Mouse (Mus musculus) embryonic facial prominence, embryonic 10.5 days (tissue): Measurements from ENCODE around the gene Kif17. TPM values are rescaled to one million over a fixed set of nuclear protein-coding genes. Genes with fewer than 3 reads are reported as not detected.
A peak's percentile ranks its signal among the peaks of the same experiment; 100 is the strongest.

Experiments
- DNase-seq: peaks from one replicate; pipeline ENCODE4 v3.0.0-alpha.2; 2017; ENCODE audit warnings: low spot score
- H3K27ac ChIP-seq: fragments of 300-500 bp; sonication (generic); replicated peaks from 2 replicates; pipeline ENCODE4 v1.5.1; 2016; ENCODE audit warnings: mild to moderate bottlenecking
- H3K27me3 ChIP-seq: fragments of 300-500 bp; sonication (generic); replicated peaks from 2 replicates; pipeline ENCODE4 v1.6.1; 2016; ENCODE audit warnings: low read depth, mild to moderate bottlenecking; ENCODE audit not compliant: poor library complexity, severe bottlenecking
- H3K36me3 ChIP-seq: fragments of 300-500 bp; sonication (generic); replicated peaks from 2 replicates; pipeline ENCODE4 v1.6.1; 2016; ENCODE audit warnings: mild to moderate bottlenecking, moderate library complexity
- H3K4me1 ChIP-seq: fragments of 300-500 bp; sonication (generic); 2 replicates; pipeline ENCODE4 v1.6.1; 2016
- H3K4me3 ChIP-seq: fragments of 300-500 bp; sonication (generic); 2 replicates; pipeline ENCODE4 v1.5.1; 2016; ENCODE audit warnings: mild to moderate bottlenecking, moderate library complexity
- H3K9me3 ChIP-seq: fragments of 300-500 bp; sonication (generic); 2 replicates; pipeline ENCODE4 v1.6.1; 2016; ENCODE audit warnings: mild to moderate bottlenecking
- WGBS: fragments of 180-500 bp; shearing (Covaris S2); methylation state at CpG from one replicate; pipeline ENCODE4 v1.1.7; 2016; 5-methylcytosine and 5-hydroxymethylcytosine counted together
- polyA plus RNA-seq: library from polyadenylated mRNA; unstranded; fragments of >200 nt; fragmentation: Nextera tagmentation; extraction: Ambion mirVana; gene quantifications from 2 replicates; pipeline ENCODE4 v1.2.1, GENCODE M21; 2016

Kif17 gene
- polyA plus RNA-seq = 0.59 and 0.62 TPM in 2 replicates

DNA sequence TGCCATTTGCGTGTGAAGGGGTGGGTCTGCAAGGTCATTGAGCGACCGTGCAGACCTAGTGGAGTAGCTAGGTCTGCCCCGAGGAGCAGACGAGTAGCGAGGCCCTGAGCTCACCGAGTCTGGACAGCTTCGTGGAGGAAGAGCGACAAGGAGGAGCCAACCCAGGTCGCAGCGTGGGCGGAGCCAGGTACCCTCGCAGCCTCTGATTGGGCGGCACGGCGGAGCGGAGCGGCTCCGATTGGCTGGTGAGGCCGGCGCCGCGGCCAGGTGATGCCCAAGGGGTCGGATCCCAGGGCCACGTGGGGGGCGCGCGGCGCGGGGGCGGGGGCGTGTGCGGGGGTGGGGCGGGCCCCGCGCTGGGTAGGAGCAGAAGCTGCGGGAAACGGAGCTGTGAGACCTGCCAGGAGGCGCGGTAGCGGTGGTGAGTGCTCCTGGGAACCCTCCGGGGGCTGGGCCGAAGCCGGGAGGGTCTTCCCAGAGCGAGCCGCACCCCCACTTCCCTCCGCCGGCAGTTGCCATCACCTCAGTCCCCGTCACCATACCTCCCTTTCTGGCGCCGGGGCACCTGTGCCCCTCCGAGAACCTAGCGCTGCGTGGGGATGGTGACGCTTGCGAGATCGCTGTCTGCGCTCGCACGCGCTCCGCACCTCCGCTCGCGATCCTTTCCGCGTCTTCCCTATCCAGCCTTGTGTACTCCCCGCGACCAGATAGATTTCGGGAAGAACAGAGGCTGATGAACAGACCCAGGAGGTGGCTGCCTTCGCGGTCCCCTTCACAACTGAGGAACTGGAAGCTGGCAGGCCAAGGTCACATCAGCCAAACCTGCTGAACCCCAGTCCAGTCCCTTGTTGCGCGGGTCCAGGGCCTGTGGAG lies at the start of gene Kif17, which contains the start of gene Sh2d5:
TSS of gene Kif17 (plus strand) at position 348 of the 873 bp plus-strand sequence.
TSS of gene Sh2d5 (plus strand) at position 316 of the 873 bp plus-strand sequence.
- H3K36me3 ChIP-seq = peaks cover 27% of the 10 kb centered on the region
- under 1% methylated on average over 74 of the region's 74 CpGs for WGBS

DNA sequence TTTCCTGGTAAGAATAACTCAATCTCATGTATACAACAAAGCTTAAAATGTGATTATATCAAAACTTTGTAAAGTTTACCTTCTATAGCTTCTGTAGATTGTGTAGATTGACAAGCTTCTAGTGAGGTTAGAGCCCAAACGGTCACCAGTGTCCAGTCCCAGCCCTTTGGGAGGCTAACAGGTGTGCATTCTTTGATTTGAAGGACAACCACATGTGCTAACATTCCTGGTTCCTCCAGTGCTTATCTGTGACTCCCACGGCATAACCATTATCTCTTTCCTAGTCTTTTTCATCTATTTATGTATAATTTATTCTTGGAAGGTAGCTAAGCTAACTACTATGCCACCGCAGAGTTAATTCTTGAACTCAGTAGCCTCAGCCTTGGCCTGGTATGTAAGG lies 49.5 kb upstream of the Kif17 start:
- no peaks in the 10 kb centered on the region for H3K4me1 ChIP-seq
- H3K27ac ChIP-seq = no peak overlapping the region
- H3K27me3 ChIP-seq = no peaks in the 10 kb centered on the region
- no peak overlapping the region for H3K4me3 ChIP-seq
- H3K9me3 ChIP-seq = no peaks in the 10 kb centered on the region
- DNase-seq = no peak
- whole genome bisulfite sequencing = 90% methylated on average over 3 of the region's 3 CpGs
- H3K36me3 ChIP-seq = peaks cover 100% of the 10 kb centered on the region

More for the DNA sequence above, at the start of gene Kif17, which contains the start of gene Sh2d5:
- peak; percentile 93 for DNase-seq
- Histone ChIP-seq H3K4me3 (peak within 1 kb of the TSS; percentile 74), H3K4me1 (peaks cover 40% of the 10 kb centered on the region), H3K27me3 (peaks cover 81% of the 10 kb centered on the region), H3K27ac (peak within 1 kb of the TSS; percentile 46; the same call in 1 of the 2 replicates), H3K9me3 (no peaks in the 10 kb centered on the region)

DNA sequence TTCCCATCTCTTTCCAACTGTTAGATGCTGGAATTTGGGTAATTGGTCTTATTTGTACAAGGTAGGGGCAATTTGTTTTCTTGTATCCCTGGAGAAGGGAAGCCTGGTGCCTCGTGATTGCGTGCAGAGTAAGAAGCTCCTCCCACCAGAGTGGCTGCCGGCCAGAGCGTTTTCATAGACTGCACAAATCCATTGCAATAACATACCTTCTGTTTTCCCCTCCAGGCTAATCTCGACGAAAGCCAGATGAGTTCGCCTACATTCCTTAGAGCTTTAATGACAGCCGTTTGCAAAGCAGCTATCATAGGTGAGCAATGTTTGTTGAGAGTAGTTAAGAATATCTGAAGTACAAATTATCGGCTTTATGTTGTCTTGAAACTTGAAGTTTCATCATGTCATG lies 48.5 kb upstream of the Kif17 start:
- 79% methylated on average over 9 of the region's 9 CpGs for WGBS
- Histone ChIP-seq H3K9me3 (no peaks in the 10 kb centered on the region), H3K27me3 (no peaks in the 10 kb centered on the region), H3K27ac (no peak overlapping the region), H3K4me3 (no peak overlapping the region), H3K4me1 (no peaks in the 10 kb centered on the region), H3K36me3 (peaks cover 99% of the 10 kb centered on the region)
- no peak for DNase-seq

DNA sequence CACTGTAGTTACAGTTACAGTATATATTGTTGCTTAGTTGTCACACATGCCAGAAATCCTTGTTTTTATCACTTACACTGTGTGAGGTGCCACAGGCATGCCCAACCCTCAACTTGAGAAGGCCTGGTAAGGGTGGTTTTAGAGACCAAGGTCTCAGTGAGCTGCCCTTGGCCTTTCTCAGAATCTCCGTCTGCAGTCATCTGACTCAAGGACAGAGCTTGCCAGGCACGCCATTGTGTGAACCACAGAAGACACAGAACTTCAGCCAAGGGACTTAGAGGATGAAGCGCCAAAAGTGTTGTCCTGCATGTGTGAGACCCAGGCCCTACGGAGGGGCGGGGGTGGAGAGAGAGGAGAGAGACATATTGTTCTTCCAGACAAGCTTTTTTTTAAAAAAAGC lies 40.1 kb upstream of the Kif17 start:
- H3K4me3 ChIP-seq = no peak overlapping the region
- WGBS = 90% methylated on average over 5 of the region's 5 CpGs
- no peaks in the 10 kb centered on the region for H3K27me3 ChIP-seq
- H3K9me3 ChIP-seq = no peaks in the 10 kb centered on the region
- H3K36me3 ChIP-seq = peaks cover 52% of the 10 kb centered on the region
- no peak for DNase-seq
- no peaks in the 10 kb centered on the region for H3K4me1 ChIP-seq
- no peak overlapping the region for H3K27ac ChIP-seq

DNA sequence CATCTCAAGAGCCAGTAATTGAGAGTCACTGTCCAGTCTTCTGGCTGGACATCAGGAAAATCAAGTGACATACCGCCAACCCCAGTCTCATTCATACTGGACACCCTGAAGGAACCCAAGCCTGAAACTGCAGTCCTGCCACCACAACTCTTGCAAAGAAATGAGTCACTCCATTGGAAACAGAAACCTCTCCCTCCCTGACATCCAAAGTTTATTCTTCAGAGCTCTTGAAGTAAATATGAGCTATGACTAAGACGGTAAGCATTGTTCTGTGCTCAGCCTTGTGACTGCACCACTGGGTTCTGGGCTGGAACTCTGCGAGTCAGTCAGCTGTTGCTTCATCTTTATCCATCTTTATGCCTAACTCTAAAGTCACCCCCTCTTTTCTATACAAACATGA lies 36.4 kb upstream of the Kif17 start:
- no peak overlapping the region for H3K4me3 ChIP-seq
- peaks cover 25% of the 10 kb centered on the region for H3K36me3 ChIP-seq
- H3K27ac ChIP-seq = no peak overlapping the region
- no peaks in the 10 kb centered on the region for H3K9me3 ChIP-seq
- DNase-seq = no peak
- H3K4me1 ChIP-seq = peaks cover 23% of the 10 kb centered on the region
- H3K27me3 ChIP-seq = no peaks in the 10 kb centered on the region
- WGBS = 89% methylated on average over 3 of the region's 3 CpGs

DNA sequence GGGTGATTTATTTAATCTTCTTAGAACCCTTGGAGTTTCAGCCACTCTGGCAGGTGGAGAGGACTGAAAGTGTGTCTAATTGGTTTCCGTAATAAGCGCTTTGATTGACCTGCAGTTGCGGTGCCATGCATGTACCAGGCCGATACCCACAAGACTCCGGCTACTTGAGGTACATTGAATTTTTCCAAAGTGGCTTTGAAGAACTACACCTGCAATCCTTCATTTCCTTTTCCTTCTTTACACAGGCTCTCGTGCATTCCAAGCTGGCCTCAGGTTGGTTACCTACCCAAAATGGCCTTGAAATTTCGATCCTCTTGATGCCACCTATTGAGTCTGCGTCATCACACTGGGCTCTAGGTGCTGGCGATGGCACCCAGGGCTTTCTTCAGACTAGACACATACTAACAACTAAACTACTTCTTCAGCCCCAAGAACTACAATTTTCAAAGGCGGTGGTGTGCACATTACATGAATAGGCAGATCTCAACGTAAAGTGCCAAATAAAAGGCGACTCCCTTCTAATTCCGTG lies 34.5 kb upstream of the Kif17 start:
- Histone ChIP-seq H3K36me3 (peaks cover 26% of the 10 kb centered on the region), H3K27ac (peak overlapping the region; percentile 100), H3K27me3 (no peaks in the 10 kb centered on the region), H3K9me3 (no peaks in the 10 kb centered on the region), H3K4me1 (peaks cover 35% of the 10 kb centered on the region), H3K4me3 (peak overlapping the region; percentile 99)
- WGBS = 51% methylated on average over 13 of the region's 13 CpGs
- DNase-seq = no peak

DNA sequence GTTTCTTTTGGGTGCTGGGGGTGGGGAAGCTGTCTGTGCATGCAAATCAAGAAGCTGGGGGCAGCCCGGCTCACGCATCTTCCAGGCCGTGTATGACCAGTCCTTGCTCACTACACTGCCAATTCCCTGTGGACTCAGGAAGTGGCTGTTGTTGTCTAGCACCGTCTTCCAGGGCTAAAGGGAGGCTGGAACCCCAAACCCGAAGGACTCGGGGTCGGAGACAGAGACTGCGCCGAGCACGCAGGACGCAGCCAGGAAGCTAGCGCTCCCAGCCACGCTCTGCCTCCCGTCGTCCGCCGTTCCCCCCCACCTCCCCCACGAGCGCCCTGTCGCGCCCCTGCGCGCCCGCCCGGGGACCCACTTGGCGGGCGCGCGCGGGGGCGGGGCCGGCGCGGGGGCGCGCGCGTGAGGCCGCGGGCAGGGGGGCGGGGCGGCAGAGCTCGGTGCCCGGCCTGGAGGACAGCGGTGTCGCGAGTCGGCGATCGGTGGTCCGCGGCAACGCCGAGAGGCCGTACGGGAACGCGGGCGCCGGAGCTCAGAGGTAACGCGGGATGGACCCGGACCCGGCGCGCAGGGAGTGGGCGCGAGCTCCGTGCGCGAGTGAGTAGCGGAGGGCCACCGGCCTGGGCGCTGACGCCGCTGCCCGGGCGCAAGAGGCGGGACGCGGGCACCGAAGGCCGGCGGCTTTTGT lies 33.9 kb upstream of the Kif17 start, which contains the start of gene Hp1bp3:
TSS of gene Hp1bp3 (plus strand) at position 97 of the 691 bp plus-strand sequence.
- H3K9me3 ChIP-seq = no peaks in the 10 kb centered on the region
- H3K4me3 ChIP-seq = peak within 1 kb of the TSS; percentile 99
- peaks cover 30% of the 10 kb centered on the region for H3K36me3 ChIP-seq
- no peaks in the 10 kb centered on the region for H3K27me3 ChIP-seq
- peak within 1 kb of the TSS; percentile 100 for H3K27ac ChIP-seq
- H3K4me1 ChIP-seq = peaks cover 35% of the 10 kb centered on the region
- peak; percentile 90 for DNase-seq
- WGBS = under 1% methylated on average over 84 of the region's 84 CpGs

DNA sequence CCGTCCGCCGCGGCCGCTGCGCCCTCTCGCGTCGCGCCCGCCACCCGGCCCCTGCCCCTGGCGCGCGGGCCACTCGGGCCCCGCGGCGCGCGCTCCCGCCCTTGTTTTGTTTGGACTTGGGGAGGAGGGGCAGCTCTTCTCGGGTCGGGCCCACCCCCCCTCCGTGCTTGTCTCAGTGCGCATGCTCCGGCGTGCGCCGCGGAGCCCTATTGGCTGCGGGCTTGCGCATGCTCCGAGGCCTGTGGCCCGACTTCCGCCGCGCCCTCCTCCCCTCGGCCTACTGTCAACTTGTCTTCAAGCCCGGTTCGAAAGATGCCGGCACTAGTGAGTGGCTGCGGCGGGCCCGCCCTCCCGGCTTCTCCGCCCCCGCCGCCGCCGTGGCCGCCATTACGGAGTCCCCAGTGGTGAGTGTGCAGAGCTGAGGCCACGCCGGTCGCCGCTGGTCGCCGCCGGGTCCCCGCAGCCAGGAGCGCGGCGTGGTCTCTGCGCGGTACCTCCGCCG lies 33.3 kb upstream of the Kif17 start:
- Histone ChIP-seq H3K4me1 (peaks cover 35% of the 10 kb centered on the region), H3K27ac (peak overlapping the region; percentile 100), H3K4me3 (peak overlapping the region; percentile 99), H3K36me3 (peaks cover 36% of the 10 kb centered on the region), H3K9me3 (no peaks in the 10 kb centered on the region), H3K27me3 (no peaks in the 10 kb centered on the region)
- DNase-seq = peak; percentile 99
- under 1% methylated on average over 68 of the region's 68 CpGs for WGBS

DNA sequence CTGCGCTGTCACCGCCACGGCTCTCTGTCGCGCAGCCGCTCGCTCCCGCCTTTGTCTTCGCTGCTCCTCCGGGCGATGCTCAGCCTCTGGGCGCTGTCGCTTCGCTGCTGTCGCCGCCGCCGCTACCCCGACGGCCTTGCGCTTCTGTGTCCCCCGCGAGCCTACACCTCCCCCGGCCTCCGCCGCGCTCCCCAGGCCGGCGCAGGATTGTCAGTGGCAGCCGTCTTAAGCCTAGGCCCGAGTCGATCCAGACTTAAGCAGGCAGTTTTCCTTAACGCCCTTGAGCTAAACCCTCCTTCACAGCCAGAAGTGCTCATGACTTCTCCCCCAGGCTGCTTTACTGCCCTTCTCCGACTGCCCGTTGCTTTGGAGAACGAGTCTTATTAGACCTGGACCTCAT lies 32.8 kb upstream of the Kif17 start:
- Histone ChIP-seq H3K27me3 (no peaks in the 10 kb centered on the region), H3K4me3 (peak overlapping the region; percentile 99), H3K4me1 (peaks cover 35% of the 10 kb centered on the region), H3K36me3 (peaks cover 41% of the 10 kb centered on the region), H3K27ac (peak overlapping the region; percentile 100), H3K9me3 (no peaks in the 10 kb centered on the region)
- DNase-seq = no peak
- 1% methylated on average over 36 of the region's 36 CpGs for WGBS

DNA sequence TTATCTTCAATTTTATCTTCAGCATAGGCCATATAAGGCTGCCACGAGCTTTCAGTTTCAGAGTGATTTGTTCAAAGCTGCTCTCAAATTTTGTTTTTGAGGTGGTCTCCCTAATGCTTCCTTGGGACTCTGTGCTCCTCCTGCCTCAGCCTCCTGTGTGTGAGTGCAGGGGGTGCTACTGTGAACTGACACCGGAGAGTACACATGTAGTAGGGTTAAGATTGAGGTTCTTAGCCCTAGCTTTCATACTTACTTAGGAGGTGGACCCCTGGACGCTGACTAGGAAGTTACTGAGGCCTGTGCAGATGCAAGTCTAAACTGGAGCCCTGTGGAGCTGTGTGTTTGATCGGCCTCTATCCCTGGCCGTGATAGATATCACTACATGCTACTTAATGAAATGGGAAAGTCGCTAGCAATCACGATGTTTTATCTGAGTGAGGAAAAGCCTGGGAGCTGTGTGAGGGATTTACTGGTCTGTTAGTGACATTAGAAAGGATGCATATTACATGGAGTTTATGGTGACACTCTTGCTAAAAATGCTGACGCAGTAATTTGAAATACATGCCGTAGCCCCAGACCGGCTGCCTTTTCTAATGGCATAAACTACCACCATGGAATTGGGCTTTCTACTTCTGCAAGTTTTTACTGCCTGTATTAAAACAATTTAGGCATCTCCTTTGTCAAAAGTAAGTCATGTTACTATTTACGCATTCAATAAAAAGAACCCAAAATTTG lies 32.1 kb upstream of the Kif17 start:
- WGBS = 87% methylated on average over 11 of the region's 11 CpGs
- Histone ChIP-seq H3K4me1 (peaks cover 35% of the 10 kb centered on the region), H3K27ac (peak overlapping the region; percentile 100), H3K4me3 (peak overlapping the region; percentile 99), H3K27me3 (no peaks in the 10 kb centered on the region), H3K9me3 (no peaks in the 10 kb centered on the region), H3K36me3 (peaks cover 48% of the 10 kb centered on the region)
- no peak for DNase-seq

DNA sequence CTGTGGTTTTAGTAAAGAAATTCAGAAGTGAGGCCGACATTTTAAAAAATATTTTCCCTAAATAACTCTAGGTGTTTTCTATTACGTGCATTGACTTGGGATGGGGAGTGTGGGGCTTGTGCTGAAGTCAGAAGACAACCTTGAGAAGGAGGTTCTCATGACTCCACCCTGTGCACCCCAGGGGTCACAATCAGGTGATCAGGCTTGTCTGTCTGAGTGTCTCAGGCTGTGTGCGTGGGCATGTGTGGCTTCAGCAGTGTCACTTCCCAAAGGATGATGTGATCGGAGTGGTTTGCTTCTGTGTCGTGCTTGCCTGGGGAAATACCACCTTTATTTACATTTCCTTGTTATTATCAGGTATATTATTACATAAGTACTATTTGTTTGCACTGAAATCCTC lies 30.9 kb upstream of the Kif17 start:
- Histone ChIP-seq H3K9me3 (no peaks in the 10 kb centered on the region), H3K36me3 (peaks cover 60% of the 10 kb centered on the region), H3K4me3 (no peak overlapping the region), H3K4me1 (peaks cover 35% of the 10 kb centered on the region), H3K27ac (no peak overlapping the region), H3K27me3 (no peaks in the 10 kb centered on the region)
- DNase-seq = no peak
- WGBS = 88% methylated on average over 5 of the region's 5 CpGs

DNA sequence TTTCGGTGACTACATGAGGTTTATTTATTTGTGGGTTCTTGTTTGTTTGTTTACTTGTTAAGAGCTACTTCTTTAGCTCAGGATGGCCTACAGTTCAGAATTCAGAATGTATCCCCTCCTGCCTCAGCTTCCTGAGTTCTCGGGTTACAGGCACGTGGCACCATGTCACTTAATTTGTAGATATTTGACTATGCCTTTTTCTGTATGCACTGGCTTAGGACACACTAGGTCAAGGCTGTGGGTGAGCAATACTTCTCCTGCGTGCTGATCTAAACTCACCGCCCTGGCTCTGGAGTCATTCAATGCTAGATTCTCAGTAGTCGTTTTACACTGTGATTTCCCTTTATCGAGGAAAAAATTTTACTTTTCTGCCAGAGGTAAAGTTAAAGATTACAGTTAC lies 29.5 kb upstream of the Kif17 start:
- H3K9me3 ChIP-seq = no peaks in the 10 kb centered on the region
- H3K27me3 ChIP-seq = no peaks in the 10 kb centered on the region
- no peak overlapping the region for H3K4me3 ChIP-seq
- H3K36me3 ChIP-seq = peaks cover 74% of the 10 kb centered on the region
- H3K4me1 ChIP-seq = peaks cover 31% of the 10 kb centered on the region
- no peak overlapping the region for H3K27ac ChIP-seq
- no peak for DNase-seq
- WGBS = 87% methylated on average over 7 of the region's 7 CpGs
